Mouse (Mus musculus) hindbrain, embryonic 15.5 days (tissue): ENCODE measurements around the gene Ltn1. TPM values are rescaled to one million over a fixed set of nuclear protein-coding genes. Genes with fewer than 3 reads are reported as not detected.

ENCODE experiments used
- ATAC-seq: fragments of 200-750 bp; cut with Nextera tagmentation; 2 replicates; pipeline ENCODE4 v1.8.0; 2017; ENCODE audit warnings: low read depth, moderate number of reproducible peaks, moderate TSS enrichment; ENCODE audit not compliant: low FRiP score
- H3K27ac ChIP-seq: fragments of 300-500 bp; sonication (generic); replicated peaks from 2 replicates; pipeline ENCODE4 v1.5.1; 2015; ENCODE audit warnings: mild to moderate bottlenecking, inconsistent platforms
- H3K27me3 ChIP-seq: fragments of 300-500 bp; sonication (generic); 2 replicates; pipeline ENCODE4 v1.6.1; 2015; ENCODE audit warnings: control low read depth, inconsistent platforms
- H3K36me3 ChIP-seq: fragments of 300-500 bp; sonication (generic); 2 replicates; pipeline ENCODE4 v1.6.1; 2015; ENCODE audit warnings: control low read depth, inconsistent platforms
- H3K4me1 ChIP-seq: fragments of 300-500 bp; sonication (generic); replicated peaks from 2 replicates; pipeline ENCODE4 v1.6.1; 2015; ENCODE audit warnings: control low read depth, inconsistent platforms
- H3K4me2 ChIP-seq: fragments of 300-500 bp; sonication (generic); 2 replicates; pipeline ENCODE4 v1.6.1; 2015; ENCODE audit warnings: moderate library complexity, mild to moderate bottlenecking, inconsistent platforms
- H3K4me3 ChIP-seq: fragments of 300-500 bp; sonication (generic); 2 replicates; pipeline ENCODE4 v1.5.1; 2015; ENCODE audit warnings: mild to moderate bottlenecking, inconsistent platforms
- H3K9ac ChIP-seq: fragments of 300-500 bp; sonication (generic); 2 replicates; pipeline ENCODE4 v1.6.1; 2015; ENCODE audit warnings: inconsistent platforms
- H3K9me3 ChIP-seq: fragments of 300-500 bp; sonication (generic); 2 replicates; pipeline ENCODE4 v1.6.1; 2016; ENCODE audit warnings: control low read depth, inconsistent platforms
- WGBS: fragments of 180-500 bp; shearing (Covaris S2); methylation state at CpG from one replicate; pipeline ENCODE4 v1.1.7; 2015; 5-methylcytosine and 5-hydroxymethylcytosine counted together
- polyA plus RNA-seq: library from polyadenylated mRNA; unstranded; fragments of >200 nt; fragmentation: Nextera tagmentation; extraction: Ambion mirVana; gene quantifications from 2 replicates; pipeline ENCODE4 v1.2.1, GENCODE M21; 2015

Gene Ltn1
- polyA plus RNA-seq, 1 experiment from 2014 or later = 22.6 TPM

DNA sequence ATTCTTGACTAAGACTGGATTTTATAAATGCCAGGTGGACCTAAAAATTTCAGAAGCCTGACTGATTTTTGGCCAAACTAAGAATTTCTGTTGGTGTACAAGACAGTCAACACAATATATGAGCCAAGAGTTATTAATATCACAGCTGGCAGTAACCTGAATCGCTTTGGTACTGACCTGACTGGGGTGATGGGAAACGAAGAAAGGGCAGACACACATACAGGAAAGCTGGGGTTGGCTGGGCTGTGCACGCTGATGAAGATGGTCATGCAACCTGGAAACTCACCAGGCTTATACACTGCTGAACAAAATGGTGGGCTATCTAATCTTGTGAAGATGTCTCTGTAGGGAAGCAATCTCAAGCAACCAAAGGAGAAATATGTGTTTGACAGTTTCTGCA is 102.4 kb downstream of the Ltn1 start:
- H3K27ac ChIP-seq = no peak overlapping the region
- no peak for ATAC-seq
- no peaks in the 10 kb centered on the region for H3K4me1 ChIP-seq
- H3K36me3 ChIP-seq = no peaks in the 10 kb centered on the region
- H3K9ac ChIP-seq = no peak overlapping the region
- H3K4me2 ChIP-seq = no peak overlapping the region
- WGBS = 94% methylated on average over 3 of the region's 3 CpGs
- no peaks in the 10 kb centered on the region for H3K27me3 ChIP-seq
- H3K4me3 ChIP-seq = no peak overlapping the region
- no peaks in the 10 kb centered on the region for H3K9me3 ChIP-seq

Other genes starting within 250 kb of the Ltn1 start
- gene N6amt1, start 78.4 kb downstream of the Ltn1 start, polyA plus RNA-seq = 19.9 TPM in 2 replicates
- gene Rwdd2b, start 8.0 kb upstream of the Ltn1 start, polyA plus RNA-seq = 14.6 and 15.2 TPM in 2 replicates
- gene Usp16, start 22.1 kb upstream of the Ltn1 start, polyA plus RNA-seq = 42.9 and 50.6 TPM in 2 replicates
- gene Cct8, start 63.3 kb upstream of the Ltn1 start, polyA plus RNA-seq = 375 and 387 TPM in 2 replicates
- gene Map3k7cl, start 120.7 kb upstream of the Ltn1 start, polyA plus RNA-seq = not detected in 2 replicates